Mouse (Mus musculus) frontal cortex, postnatal 14 days (tissue): ENCODE results near the gene Mesp1.
A peak's percentile ranks its signal among the peaks of the same experiment; 100 is the strongest.

Experiments
- DNase-seq, 2 experiments: peaks; one replicate each; pipeline ENCODE4 v3.0.0; 2022; ENCODE audit warnings: low spot score in 2 of 2

Gene Mesp1

GRCm38 (mm10) chr7:79793688-79794087 lies at the start of gene Mesp1:
Mesp1 (minus strand) TSS chr7:79793788.
- DNase-seq: no peak

DNA sequence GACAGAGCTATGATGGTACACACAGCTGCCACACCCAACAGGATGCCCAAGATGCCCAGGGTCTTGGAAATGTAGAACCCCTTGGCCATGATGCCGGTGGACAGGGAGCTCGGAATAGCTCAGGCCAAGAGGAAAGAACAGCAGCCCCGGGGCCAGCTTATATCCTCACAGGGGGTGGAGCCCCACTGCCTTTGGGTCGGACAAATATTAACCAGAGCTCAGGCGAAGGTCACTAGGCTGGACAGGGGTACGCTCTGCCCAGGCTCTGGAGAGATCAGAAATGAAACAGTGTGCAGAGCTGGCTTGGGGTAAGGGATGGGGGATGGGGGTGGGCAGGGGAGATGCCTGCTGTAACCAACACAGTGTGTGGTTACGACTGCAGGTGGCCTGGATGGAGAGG lies 48.6 kb upstream of the Mesp1 start:
- no peak for DNase-seq

GRCm38 (mm10) chr7:79837247-79837646 lies 43.7 kb upstream of the Mesp1 start:
- DNase-seq: no peak

DNA sequence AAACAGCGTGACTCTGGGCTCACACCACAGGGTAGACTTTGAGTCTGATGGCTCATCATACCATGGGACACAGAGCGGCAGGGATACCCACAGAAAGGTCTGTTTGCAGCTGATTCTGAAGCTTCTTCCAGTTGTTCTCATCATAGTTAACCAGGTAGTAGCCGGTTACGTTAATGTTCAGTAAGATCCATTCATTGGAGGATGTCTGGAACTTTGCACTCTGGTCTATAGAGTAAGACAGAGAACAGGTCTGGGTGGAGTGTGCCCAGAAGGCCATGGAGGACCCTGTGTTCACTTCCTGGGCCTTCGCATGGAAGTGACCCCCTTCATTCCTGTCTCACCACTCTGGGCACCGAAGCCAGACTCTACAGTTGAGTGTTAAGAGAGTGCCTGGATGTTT lies 41.6 kb upstream of the Mesp1 start:
- DNase-seq: no peak

GRCm38 (mm10) chr7:79832980-79833379 lies 39.4 kb upstream of the Mesp1 start:
- DNase-seq: no peak

DNA sequence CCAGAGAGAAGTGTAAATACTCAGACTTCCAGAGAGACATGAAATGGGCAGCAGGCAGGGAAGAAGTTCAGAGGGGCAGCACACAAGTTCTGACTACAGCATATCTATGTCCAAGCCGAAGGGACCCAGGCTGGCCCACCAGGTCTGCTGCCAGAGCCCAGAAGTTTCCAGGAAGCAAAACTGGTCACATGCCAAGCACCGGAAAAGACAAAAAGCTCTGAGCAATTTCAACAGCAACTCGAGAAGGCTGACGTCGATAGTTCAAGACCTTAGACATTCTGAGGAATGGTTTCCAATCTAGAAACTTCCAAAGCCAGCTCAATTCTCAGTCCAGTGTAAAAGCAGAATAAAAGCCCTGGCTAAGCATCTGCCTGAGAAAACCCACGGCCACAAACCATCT lies 38.0 kb upstream of the Mesp1 start:
- DNase-seq: no peak

DNA sequence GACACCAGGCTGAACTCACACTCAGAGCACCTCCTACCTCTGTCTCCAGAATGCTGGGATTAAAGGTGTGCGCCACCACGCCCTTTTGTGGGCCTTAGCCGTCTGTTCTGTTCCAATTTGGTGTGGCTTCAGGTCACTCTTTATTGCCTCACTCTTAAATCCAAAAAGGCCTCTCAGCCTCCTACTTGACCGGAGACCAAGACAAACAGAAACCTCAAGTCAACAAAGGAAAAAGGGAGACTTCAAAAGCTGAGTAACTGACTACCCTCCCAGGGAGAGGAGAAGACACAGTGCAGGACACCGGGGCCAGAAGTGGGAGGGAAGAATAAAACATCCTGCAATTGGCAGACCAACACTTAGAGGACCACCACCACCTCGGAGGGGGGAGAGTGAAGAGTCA lies 37.6 kb upstream of the Mesp1 start:
- no peak for DNase-seq

GRCm38 (mm10) chr7:79828341-79828740 lies 34.8 kb upstream of the Mesp1 start:
- no peak for DNase-seq

- DNase-seq: no peak
Measured at GRCm38 (mm10) chr7:79822092-79822695, 28.6 kb upstream of the Mesp1 start.

DNA sequence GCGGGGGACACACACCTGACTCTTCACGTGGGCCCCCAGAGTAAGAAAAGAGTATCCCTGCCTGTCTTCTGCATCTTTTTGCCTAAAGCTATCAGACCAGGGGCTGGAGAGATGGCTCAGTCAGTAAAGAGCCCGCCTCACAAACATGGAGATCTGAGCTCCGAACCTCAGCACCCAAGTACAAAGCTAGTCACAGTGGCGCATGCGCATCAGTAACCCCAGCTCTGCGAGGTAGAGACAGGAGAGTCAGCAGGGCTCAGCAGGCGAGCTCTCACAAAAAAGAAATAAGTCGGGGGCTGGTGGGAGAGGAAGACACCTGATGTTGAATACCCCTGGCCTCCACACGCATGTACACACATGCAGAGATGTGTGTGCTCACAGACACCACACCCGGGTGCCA lies 26.4 kb upstream of the Mesp1 start:
- no peak for DNase-seq

DNA sequence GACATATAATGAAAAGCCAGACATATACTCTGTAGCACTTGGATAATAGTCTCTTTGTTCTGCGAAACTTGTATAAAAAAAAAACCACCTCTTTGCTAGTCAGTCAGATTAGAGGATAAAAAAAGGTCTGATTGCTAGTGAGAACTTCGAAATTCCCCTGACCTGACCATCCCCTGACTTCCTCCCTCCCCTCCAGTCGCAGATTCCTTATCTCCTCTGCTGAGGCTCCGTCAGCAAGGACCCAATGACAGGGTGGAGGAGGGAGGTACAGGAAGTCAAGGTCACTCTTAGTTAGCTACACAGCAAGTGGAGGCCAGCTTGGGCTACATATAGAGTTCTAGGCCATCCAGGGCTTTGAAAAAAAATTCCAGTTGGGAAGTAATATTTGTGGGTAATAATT lies 25.9 kb upstream of the Mesp1 start:
- no peak for DNase-seq

- no peak for DNase-seq
Measured at GRCm38 (mm10) chr7:79818321-79818720, 24.7 kb upstream of the Mesp1 start.

DNA sequence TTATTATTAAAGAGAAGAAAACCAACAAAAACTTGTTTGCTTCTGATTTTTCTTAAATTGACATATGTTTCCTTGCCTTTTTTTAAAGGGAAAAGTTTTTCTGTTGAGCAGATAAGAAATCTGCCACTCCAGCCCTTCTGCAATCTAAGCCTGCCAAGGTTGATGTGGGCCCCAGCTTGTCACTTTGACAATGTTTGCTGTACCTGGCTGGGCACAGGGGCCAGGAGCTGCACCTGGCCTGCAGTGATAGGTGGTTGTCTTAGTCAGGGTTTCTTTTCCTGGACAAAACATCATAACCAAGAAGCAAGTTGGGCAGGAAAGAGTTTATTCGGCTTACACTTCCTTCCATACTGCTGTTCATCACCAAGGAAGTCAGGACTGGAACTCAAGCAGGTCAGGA lies 19.8 kb upstream of the Mesp1 start:
- no peak for DNase-seq

DNA sequence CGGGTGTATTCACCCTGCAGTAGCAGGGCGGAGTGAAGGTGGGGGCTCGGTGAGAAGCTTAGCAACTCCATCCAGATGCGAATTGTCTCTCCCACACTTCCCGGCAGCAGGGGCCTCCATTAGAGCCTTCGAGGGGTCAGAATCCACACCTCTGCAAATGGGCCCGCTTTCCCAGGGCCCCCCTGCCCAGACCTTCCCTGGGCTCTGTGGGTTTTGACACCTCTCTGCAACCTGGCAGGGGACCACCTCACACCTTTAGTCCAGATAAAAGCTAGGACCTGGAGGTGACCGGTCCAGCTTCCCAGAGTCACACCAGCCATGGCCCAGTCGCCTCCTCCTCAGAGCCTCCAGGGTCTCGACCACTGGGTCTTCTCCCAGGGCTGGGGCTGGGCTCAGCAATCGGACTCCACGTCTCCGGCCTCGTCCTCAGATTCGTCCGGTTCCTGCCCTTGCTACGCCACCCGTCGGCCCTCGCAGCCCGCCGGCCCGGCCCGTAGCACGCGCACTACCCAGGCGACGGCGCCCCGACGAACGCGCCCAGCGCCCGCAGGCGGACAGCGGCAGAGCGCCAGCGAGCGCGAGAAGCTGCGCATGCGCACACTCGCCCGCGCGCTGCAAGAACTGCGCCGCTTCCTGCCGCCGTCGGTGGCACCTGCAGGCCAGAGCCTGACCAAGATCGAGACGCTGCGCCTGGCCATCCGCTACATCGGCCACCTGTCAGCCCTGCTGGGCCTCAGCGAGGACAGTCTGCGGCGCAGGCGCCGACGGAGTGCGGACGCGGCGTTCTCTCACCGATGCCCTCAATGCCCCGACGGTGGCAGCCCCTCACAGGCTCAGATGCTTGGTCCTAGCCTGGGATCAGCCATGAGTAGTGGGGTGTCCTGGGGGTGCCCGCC lies 17.3 kb upstream of the Mesp1 start, which contains the start of gene Mesp2:
TSS of gene Mesp2 (plus strand) at position 117 of the 896 bp plus-strand sequence.
- peak in 1 of 2 experiments; percentile 56 for DNase-seq

DNA sequence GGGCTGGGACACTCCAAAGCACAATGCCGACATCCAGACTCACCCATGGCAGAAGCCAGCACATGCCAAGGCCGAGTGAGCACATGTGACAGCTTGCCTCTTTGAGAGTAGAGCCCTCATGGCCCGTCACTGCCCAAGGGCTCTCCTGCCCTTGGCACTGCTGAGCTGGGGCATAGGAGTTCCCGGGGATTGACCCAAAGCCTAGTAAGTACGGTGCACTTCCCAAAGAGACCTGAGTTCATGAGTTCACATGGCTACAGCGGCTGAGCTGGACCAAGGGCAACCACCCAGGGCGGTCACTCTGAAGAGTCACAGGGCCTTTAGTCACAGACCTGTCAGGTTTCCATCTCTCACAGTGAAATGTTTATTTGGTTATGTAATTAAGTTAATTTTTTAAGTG lies 15.0 kb upstream of the Mesp1 start:
- no peak for DNase-seq

DNA sequence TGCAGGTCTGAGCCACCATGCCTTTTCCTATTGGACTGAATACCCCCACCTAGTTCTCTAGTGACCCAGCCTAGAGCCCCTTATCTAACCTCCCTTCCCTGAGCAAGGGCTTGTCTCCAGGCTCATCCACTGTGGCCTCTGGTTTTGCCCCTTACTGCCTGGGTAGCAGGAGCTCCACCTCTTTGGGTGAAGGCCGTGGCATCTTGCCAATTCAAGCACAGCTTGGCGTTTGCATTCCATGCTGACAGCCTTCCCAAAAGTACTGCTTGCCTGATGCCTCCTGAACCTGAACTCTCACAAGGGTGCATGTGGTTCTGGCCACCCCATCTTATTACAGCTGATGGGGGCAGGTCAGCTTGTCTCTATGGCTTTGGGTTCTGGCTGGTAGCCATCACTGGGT lies 10.3 kb upstream of the Mesp1 start:
- no peak for DNase-seq

DNA sequence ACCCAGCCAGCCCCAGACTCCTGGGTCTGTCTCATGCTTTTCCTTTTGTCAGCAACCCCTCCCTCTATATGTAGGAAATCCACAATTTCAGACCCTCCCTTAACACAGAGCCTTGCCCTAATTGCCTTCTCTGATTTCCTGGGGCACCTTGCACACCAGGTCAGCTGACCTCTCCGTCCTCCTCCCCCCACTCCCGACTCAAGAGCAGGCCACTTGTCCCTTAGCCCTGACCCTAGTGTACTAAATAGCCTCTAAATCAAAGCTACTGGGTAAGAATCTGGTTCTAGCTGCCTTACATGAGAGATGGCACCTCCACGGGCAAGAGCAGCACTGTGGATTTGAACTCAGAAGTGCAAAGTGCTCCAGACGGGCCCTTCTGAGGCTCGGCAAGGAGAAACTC lies 8.4 kb upstream of the Mesp1 start:
- no peak for DNase-seq

DNA sequence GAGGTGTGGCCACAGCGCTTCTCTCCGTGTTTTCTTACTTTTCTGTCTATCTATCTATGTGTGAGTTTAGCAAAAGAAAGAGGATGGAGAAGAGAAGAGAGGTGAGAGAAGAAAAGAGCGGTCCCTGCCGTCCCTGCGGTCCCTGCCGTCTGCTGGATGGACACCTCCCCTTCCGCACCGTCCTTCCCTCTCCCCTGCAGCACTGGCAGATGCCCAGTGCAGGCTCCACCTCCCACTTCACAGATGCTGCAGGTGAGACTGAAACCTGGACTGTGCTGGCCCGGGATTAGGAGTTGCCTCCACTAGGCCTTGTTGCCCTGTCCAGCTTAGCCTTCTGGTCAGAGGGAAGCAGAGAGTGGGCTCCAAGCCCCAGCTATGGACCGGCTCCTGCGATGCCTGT lies 7.8 kb upstream of the Mesp1 start:
- no peak for DNase-seq

DNA sequence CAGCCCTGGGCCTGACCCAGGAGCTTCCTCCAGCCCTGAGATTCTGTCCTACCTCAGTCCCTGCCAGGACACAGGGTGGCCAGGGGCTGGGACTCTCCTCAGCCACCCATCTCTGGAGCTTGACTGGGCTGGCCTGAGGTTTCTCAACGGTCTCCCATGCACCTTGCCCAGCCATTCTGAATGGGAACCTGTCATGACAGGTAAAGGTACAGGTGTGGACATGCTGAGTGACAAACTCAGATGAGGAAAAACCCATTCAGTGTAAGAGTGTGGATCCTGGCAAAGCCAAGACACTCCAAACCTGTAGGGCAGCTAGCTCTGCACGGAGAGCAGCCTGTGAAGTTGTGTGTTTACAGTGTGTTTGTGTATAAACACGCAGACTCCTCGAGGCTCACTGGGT lies 6.7 kb upstream of the Mesp1 start:
- DNase-seq: no peak

DNA sequence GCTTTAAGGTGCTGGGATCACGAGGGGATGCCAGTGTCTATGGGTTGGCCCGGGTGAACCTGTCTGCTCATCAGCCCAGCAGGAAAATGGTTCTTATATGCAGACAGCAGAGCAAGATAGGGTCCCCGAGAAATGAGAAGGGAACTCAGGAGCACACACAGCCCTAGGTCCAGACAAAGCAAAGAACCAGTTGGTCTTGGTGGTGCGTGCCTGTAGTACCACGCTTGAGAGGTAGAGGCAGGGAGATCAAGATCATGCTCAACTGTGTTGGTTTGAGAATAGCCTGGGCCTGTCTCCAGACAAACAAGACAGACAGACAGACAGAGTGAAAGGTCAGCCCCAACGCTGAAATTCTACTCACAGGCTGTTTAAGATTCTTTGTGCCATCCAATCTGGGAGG lies 5.9 kb upstream of the Mesp1 start:
- no peak for DNase-seq

- peak; percentile 48 to 82 for DNase-seq
Measured at GRCm38 (mm10) chr7:79799048-79799447, 5.5 kb upstream of the Mesp1 start.

DNA sequence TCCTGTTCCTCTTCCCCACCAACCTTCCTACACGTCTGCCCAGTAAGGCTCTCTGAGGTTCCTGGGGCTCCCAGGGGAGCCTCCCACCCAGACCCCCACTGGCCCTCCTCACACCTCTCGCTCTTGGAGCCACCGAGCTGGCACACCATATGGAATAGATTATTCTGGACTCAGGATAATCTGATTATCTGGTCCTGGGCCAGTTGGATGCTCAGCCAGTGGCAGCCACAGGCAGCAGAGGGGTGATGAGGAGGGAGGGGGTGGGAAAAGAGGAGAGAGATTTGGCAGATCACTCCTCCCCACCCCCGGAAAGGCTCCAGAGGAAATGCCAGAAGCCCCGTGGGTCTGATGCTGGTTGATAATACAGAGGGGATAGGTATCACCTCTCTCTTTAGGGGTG lies 5.0 kb upstream of the Mesp1 start:
- no peak for DNase-seq

GRCm38 (mm10) chr7:79792635-79793421 lies 760 bp downstream of the Mesp1 start:
- DNase-seq: no peak
